1 mouse cellular context compared by ENCODE assay signal in genomic region chr7:45642503-45643255, GRCm38 (mm10).
TF ChIP-seq lines count a peak whose summit lies in the region.

No protein-coding gene starts in this region.

TF ChIP-seq in CH12.LX, 34 proteins besides CTCF, POLR2A, EP300 and RAD21:
- TF ChIP-seq MAFK (IDR thresholded peaks at IDR 0.05; ENCODE audit: insufficient replicate concordance, low read length): no peak
- no peak for TF ChIP-seq TBP (conservative IDR thresholded peaks at IDR 0.05; ENCODE audit: low read depth, low read length)
